Mouse (Mus musculus) bone marrow macrophage, adult 2 months (primary cell): ENCODE measurements around the gene Mbd4.

Experiments used
- CTCF ChIP-seq: IDR thresholded peaks from 2 replicates; pipeline ENCODE4 v1.5.1; 2012; ENCODE audit warnings: low read depth, mild to moderate bottlenecking, low read length, moderate library complexity
- POLR2A ChIP-seq: IDR thresholded peaks from 2 replicates; pipeline ENCODE4 v1.6.1; 2012; ENCODE audit warnings: mild to moderate bottlenecking, low read depth, low read length, borderline replicate concordance

- TF ChIP-seq POLR2A, result no peak
- TF ChIP-seq CTCF, result no peak
These were observed 15.0 kb downstream of the Mbd4 start, which contains the start of gene Efcab12 for GRCm38 (mm10) chr6:115838161-115838597.
